Mouse (Mus musculus): Measurements from ENCODE around the gene Sfswap.
A peak's percentile ranks its signal among the peaks of the same experiment; 100 is the strongest.
"Not testable (repeated sequence)": the region's sequence is repeated elsewhere in the genome, so short reads cannot be mapped to it uniquely, and the experiment has no call there.

Gene Sfswap

DNA sequence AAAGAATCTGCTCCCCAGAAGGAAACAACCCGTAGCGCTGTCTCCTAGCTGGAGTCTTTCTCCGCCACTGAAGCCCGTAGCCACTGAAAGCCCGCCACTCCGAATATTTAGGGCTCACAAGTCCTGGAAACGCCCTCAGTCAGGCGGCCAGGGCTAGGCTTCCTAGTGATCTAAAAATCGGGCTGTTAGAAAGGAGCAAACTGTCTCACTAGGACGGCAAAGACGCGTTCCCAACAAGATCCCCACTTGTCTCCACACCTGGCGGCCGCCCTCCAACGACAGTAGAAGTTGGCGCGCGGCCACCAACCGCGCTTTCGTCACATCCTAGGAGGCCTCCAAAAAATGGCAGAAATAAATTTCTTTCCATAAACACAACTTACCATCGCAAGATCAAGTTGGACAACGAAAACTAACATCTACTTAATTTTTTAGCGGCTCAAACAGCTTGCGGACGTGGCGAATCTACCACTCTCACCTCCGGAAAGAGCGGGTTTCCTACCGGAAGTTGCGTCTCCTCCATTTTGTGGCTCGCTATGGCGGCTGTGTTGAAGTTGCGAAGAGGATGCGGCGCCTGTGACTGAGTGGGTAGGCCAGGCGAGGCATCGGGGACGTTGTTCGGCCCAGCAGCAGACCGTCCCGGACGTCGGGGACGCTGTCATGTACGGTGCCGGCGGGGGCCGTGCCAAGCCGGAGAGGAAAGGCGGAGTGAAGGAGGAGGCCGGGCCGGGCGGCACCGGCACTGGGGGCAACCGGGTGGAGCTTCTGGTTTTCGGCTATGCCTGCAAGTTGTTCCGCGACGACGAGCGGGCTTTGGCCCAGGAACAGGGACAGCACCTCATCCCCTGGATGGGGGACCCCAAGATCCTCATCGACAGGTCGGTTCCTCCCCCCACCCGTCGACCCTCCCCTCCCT is at the start of gene Sfswap:
Sfswap (plus strand) TSS at position 500 of the 913 bp plus-strand sequence.
- peak; percentile 77 for DNase-seq (ENCODE audit: low spot score)

DNA sequence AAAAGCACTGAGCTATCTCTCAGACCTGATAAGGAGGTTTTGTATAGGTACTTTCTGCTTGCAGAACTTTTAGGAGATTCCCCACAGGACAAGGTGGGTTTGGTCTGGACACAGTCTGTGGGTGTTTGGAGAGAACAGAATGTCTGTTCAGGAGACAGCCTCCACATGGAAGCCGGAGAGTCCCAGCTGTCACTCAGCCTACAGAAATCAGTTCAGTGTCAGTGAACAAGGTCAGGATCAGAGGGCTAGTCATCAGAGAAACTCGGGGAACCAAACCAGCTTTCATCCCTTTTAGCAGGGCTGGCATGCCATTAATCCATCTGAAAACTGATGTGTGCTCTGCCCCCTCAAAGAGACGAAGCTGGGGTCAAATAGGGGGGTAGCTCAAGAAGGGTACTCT is 48.5 kb upstream of the Sfswap start:
- DNase-seq (ENCODE audit: low spot score), result no peak

- peak; percentile 63 for DNase-seq (ENCODE audit: low spot score)
Observed at GRCm38 (mm10) chr5:129454802-129455528, 46.1 kb upstream of the Sfswap start.

DNA sequence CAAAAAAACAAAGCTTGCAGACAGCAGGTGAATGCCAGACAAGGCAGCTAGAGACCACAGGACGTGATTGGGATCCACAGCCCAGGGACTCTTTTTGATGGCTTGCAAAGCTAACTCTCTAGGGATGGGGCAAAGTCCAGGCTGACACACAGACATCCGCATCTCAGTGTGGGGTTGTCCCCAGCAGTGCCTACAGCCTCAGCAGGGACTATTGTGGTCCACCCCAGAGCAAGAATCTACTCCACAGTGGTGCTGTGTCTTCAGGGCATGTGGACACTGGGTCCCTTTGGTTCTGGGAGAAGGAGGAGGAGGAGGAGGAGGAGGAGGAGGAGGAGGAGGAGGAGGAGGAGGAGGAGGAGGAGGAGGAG is 45.5 kb upstream of the Sfswap start:
- DNase-seq (ENCODE audit: low spot score), result no peak

GRCm38 (mm10) chr5:129456579-129457140 is 44.4 kb upstream of the Sfswap start:
- no peak for DNase-seq (ENCODE audit: low spot score)

DNA sequence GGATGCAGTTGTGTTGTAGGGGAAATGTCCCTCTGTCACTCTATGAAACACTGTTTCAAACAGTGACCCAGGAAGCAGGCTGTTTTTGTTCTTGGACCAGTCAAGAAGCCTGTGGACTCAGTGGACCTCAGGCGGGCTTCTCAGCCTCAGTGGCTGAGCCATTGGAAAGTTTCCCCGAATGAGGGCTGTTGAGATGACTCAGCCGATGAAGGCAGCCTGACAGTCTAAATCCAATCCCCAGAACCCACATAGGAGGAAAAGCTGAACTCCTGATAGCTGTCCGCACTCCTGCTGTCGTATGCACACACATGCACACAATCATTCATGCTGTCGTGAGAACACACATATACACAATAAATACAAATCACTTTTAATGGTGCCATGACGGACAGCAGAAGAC is 42.9 kb upstream of the Sfswap start:
- no peak for DNase-seq (ENCODE audit: low spot score)

GRCm38 (mm10) chr5:129458541-129458940 is 42.5 kb upstream of the Sfswap start:
- no peak for DNase-seq (ENCODE audit: low spot score)

GRCm38 (mm10) chr5:129460798-129461476 is 40.1 kb upstream of the Sfswap start:
- no peak for DNase-seq (ENCODE audit: low spot score)

DNA sequence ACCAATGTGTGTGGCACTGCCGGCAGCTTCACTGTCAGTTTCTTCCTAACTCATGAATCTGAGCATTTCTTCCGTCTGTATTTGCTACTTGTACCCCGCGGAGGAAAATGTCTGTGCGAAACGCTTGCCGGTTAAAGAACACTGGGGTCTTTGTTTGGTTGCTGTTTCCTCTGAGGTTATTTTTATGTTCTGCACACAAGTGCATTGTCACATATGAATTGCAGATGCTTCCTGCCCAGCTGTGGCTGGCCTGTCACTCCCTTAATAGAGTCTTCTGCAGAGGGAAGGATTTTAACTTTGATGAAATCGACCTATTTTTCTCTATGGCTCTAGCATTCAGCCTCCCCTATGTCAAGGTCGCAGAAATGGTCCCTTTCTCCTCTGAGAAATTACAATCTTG is 37.4 kb upstream of the Sfswap start:
- DNase-seq (ENCODE audit: low spot score), result not testable (repeated sequence)

GRCm38 (mm10) chr5:129465788-129466187 is 35.2 kb upstream of the Sfswap start:
- no peak for DNase-seq (ENCODE audit: low spot score)

GRCm38 (mm10) chr5:129475532-129476045 is 25.4 kb upstream of the Sfswap start:
- no peak for DNase-seq (ENCODE audit: low spot score)

DNA sequence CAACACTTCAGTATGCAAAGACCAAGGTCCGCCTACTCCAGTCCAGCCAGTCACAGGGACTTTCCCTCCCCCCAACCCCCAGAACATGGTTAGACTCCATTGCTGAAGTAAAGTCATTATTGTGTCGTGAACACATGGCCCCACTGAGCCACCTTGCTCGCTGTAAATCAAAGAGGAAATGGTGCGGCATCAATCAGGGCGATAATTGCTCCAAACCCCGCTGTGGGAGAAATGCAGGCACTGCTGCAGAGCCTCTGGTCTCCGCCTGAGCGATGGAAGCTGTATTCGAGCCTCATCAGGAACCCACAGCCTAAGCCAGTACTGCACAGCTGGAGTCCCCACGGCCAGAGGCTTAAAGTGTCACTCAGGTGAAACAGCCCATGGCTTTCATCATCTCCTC is 11.1 kb upstream of the Sfswap start:
- no peak for DNase-seq (ENCODE audit: low spot score)

GRCm38 (mm10) chr5:129501671-129502070 is 650 bp downstream of the Sfswap start:
- no peak for DNase-seq (ENCODE audit: low spot score)

DNA sequence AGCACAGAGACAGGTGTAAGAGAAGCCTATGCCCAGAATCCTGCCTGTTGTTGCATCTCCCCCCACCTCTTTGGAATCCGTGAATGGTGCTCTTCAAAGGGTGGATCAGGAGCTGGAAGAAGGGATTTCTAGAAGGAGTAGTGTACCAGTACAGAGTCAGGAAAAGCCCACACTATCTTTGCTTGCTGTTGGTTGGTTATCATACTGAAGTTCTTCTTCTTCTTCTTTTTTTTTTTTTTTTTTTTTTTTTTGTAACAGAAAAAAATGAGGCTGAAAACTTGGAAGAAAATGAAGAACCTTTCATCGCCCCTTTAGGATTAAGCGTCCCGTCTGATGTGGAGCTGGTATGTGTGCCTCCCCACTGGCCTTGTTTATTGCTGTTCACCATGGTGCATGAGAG is 5.9 kb downstream of the Sfswap start:
- DNase-seq (ENCODE audit: low spot score), result no peak

GRCm38 (mm10) chr5:129518180-129518579 is 17.2 kb downstream of the Sfswap start:
- no peak for DNase-seq (ENCODE audit: low spot score)

DNA sequence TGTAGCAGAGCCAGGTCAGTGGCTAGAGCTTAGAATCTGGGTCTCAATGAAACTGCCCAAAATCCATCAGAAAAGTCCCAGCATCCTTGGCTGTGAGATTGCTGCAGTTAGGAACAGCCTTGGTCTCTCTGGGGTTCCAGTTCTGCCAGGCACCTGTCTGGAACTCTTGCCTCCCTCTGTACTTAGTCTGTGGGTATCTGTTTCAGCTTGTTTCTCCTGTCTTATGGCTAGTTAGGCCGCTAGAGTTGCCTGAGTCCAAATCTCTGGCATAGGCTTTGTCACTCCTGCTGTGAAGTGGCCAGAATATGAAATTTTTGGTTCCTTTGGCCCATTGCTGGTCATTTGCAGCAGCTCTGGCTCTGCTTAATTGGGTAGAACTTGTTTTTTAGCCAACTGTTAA is 17.8 kb downstream of the Sfswap start:
- no peak for DNase-seq (ENCODE audit: low spot score)

- no peak for DNase-seq (ENCODE audit: low spot score)
Observed at GRCm38 (mm10) chr5:129519591-129519990, 18.6 kb downstream of the Sfswap start.

- DNase-seq (ENCODE audit: low spot score), result no peak
Observed at GRCm38 (mm10) chr5:129521501-129521900, 20.5 kb downstream of the Sfswap start.

DNA sequence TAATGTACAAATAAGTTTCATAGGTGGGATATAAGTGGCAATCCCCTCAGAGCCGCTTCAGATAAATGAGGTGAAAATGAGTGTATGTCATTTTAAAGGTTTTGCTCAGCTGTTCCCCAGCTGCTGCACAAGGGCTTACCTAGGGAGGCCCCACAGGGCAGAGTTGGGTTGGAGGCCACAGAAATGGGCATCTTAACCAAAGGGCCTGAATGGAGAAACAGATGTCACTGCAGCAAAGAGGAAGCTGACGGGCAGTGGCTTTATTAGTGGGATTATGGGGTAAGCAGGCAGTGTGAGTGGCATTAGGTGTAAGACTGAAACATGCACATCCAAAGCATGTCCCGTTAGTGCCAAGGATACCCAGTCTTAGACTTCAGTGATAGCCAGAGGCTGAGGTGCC is 20.9 kb downstream of the Sfswap start:
- no peak for DNase-seq (ENCODE audit: low spot score)

GRCm38 (mm10) chr5:129523166-129523565 is 22.1 kb downstream of the Sfswap start:
- no peak for DNase-seq (ENCODE audit: low spot score)

GRCm38 (mm10) chr5:129524751-129525150 is 23.7 kb downstream of the Sfswap start:
- no peak for DNase-seq (ENCODE audit: low spot score)

- no peak for DNase-seq (ENCODE audit: low spot score)
Observed at GRCm38 (mm10) chr5:129527162-129527561, 26.1 kb downstream of the Sfswap start.
